Mouse (Mus musculus): ENCODE measurements at regions not wholly inside any gene's neighbourhood (a gene's known extent, or its start where the extent isn't known, plus 50 kb on each side); places are given as distances from the start of the nearest gene placed in this dataset.
"Not testable (repeated sequence)": the region's sequence is repeated elsewhere in the genome, so short reads cannot be mapped to it uniquely, and the experiment has no call there.

DNA sequence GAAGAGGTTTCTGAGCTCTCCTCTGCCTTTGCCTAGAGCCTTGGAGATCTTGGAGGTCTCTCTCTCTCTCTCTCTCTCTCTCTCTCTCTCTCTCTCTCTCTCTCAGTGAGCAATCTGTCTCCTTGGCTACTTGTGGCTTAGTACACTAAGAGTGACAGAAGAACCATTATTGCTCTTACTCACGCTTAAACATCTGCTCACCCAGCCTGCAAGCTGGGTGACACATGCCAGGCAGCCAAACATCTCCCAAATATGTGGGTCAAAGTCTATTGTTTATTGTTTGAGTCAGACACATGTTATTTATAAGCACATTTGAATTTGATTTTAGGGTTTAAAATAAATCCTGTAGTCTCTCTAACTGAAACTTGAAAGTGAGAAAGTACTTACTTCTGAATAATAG is 72.7 kb downstream of the Ccdc71l start:
- DNase-seq (ENCODE audit: low spot score) (no peak), ATAC-seq (ENCODE audit: low FRiP score) (no peak)
- TF ChIP-seq CTCF (IDR thresholded peaks at IDR 0.05), result no peak
- Histone ChIP-seq H3K9me3 (ENCODE audit: low read length) (no peaks in the 10 kb centered on the region), H3K4me1 (ENCODE audit: insufficient read depth, low read length) (no peaks in the 10 kb centered on the region), H3K36me3 (ENCODE audit: insufficient read depth, low read length) (no peaks in the 10 kb centered on the region), H3K4me3 (ENCODE audit: low read depth, low read length) (no peak overlapping the region), H3K27ac (ENCODE audit: low read depth, low read length) (no peak overlapping the region), H3K9ac (replicated peaks; ENCODE audit: low read length, poor library complexity, severe bottlenecking) (no peak overlapping the region), H3K4me2 (ENCODE audit: low read depth, low read length, poor library complexity, severe bottlenecking) (no peak overlapping the region), H3K27me3 (ENCODE audit: insufficient read depth, low read length) (no peaks in the 10 kb centered on the region)
- 58% methylated on average over 1 of the region's 1 CpGs for WGBS

- no peaks in the 10 kb centered on the region for H3K9me3 ChIP-seq (ENCODE audit: low read length)
- H3K9ac ChIP-seq (replicated peaks; ENCODE audit: low read length, poor library complexity, severe bottlenecking), result no peak overlapping the region
- no peak overlapping the region for H3K4me2 ChIP-seq (ENCODE audit: low read depth, low read length, poor library complexity, severe bottlenecking)
- H3K27me3 ChIP-seq (ENCODE audit: insufficient read depth, low read length), result no peaks in the 10 kb centered on the region
- H3K4me1 ChIP-seq (ENCODE audit: insufficient read depth, low read length), result no peaks in the 10 kb centered on the region
- H3K27ac ChIP-seq (ENCODE audit: low read depth, low read length), result no peak overlapping the region
- H3K36me3 ChIP-seq (ENCODE audit: insufficient read depth, low read length), result no peaks in the 10 kb centered on the region
- DNase-seq (ENCODE audit: low spot score) (peak; percentile 60), ATAC-seq (ENCODE audit: low FRiP score) (no peak)
- TF ChIP-seq CTCF (IDR thresholded peaks at IDR 0.05), result no peak
- H3K4me3 ChIP-seq (ENCODE audit: low read depth, low read length), result no peak overlapping the region
Observed at GRCm38 (mm10) chr12:32454794-32455193, 76.3 kb downstream of the Ccdc71l start.

- not testable (repeated sequence) for H3K4me3 ChIP-seq (ENCODE audit: low read depth, low read length); H3K4me2 ChIP-seq (ENCODE audit: low read depth, low read length, poor library complexity, severe bottlenecking); H3K27ac ChIP-seq (ENCODE audit: low read depth, low read length); H3K36me3 ChIP-seq (ENCODE audit: insufficient read depth, low read length); H3K4me1 ChIP-seq (ENCODE audit: insufficient read depth, low read length); H3K27me3 ChIP-seq (ENCODE audit: insufficient read depth, low read length); H3K9ac ChIP-seq (replicated peaks; ENCODE audit: low read length, poor library complexity, severe bottlenecking); ATAC-seq (ENCODE audit: low FRiP score); H3K9me3 ChIP-seq (ENCODE audit: low read length); DNase-seq (ENCODE audit: low spot score)
- WGBS, result 87% methylated on average over 3 of the region's 3 CpGs
Observed at GRCm38 (mm10) chr12:32455231-32455630, 76.7 kb downstream of the Ccdc71l start.

DNA sequence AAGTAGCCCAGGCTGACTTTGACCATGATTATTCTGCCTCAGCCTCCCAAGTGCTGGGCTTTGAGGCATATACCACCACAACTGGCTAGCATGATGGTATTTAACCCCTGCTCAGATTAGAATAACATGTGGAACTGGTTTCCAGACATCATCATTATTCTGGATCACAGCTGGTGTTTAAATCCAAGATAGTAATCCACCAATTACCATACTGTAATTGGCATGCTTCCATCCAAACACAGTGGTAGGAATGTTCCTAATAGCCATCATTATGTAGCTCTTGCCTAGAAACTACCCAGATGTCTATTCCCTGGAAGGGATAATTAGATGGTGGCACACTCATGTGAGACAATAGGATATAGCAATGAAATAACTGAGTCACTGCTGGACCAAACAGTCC is 77.4 kb downstream of the Ccdc71l start:
- Histone ChIP-seq H3K4me2 (ENCODE audit: low read depth, low read length, poor library complexity, severe bottlenecking) (no peak overlapping the region), H3K27me3 (ENCODE audit: insufficient read depth, low read length) (no peaks in the 10 kb centered on the region), H3K27ac (ENCODE audit: low read depth, low read length) (no peak overlapping the region), H3K4me1 (ENCODE audit: insufficient read depth, low read length) (no peaks in the 10 kb centered on the region), H3K36me3 (ENCODE audit: insufficient read depth, low read length) (no peaks in the 10 kb centered on the region), H3K4me3 (ENCODE audit: low read depth, low read length) (no peak overlapping the region), H3K9ac (replicated peaks; ENCODE audit: low read length, poor library complexity, severe bottlenecking) (no peak overlapping the region), H3K9me3 (ENCODE audit: low read length) (no peaks in the 10 kb centered on the region)
- ATAC-seq (ENCODE audit: low FRiP score) (no peak), DNase-seq (ENCODE audit: low spot score) (no peak)
- TF ChIP-seq CTCF (IDR thresholded peaks at IDR 0.05), result no peak

- no peak overlapping the region for H3K27ac ChIP-seq (ENCODE audit: low read depth, low read length)
- no peaks in the 10 kb centered on the region for H3K9me3 ChIP-seq (ENCODE audit: low read length)
- 67% methylated on average over 4 of the region's 4 CpGs for WGBS
- no peaks in the 10 kb centered on the region for H3K27me3 ChIP-seq (ENCODE audit: insufficient read depth, low read length)
- ATAC-seq (ENCODE audit: low FRiP score) (no peak), DNase-seq (ENCODE audit: low spot score) (no peak)
- H3K4me1 ChIP-seq (ENCODE audit: insufficient read depth, low read length), result no peaks in the 10 kb centered on the region
- no peak overlapping the region for H3K9ac ChIP-seq (replicated peaks; ENCODE audit: low read length, poor library complexity, severe bottlenecking)
- no peak overlapping the region for H3K4me2 ChIP-seq (ENCODE audit: low read depth, low read length, poor library complexity, severe bottlenecking)
- TF ChIP-seq CTCF (IDR thresholded peaks at IDR 0.05), result no peak
- H3K4me3 ChIP-seq (ENCODE audit: low read depth, low read length), result no peak overlapping the region
- H3K36me3 ChIP-seq (ENCODE audit: insufficient read depth, low read length), result no peaks in the 10 kb centered on the region
Observed at GRCm38 (mm10) chr12:32456796-32457195, 78.3 kb downstream of the Ccdc71l start.

DNA sequence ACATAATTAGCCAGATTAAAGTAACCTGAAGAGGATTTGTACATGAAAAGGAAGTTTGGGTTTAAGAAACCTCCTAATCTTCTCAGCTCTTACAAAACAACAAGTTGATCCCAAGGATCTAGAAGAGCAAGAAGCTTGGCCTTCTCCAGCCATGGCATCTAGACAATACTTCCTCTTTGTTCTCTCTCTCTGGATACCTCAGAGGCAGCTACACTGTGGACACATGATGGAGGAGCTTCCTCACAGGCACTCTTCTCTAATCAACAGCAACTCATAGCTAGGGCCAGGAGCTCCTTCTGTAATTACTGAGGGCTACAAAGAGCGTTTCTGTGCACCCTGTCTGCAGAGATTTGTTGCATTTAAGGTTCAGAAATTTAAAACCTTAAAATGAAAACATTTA is 79.9 kb downstream of the Ccdc71l start:
- 83% methylated on average over 1 of the region's 1 CpGs for WGBS
- ATAC-seq (ENCODE audit: low FRiP score), result no peak
- no peak overlapping the region for H3K4me2 ChIP-seq (ENCODE audit: low read depth, low read length, poor library complexity, severe bottlenecking)
- no peaks in the 10 kb centered on the region for H3K4me1 ChIP-seq (ENCODE audit: insufficient read depth, low read length)
- H3K4me3 ChIP-seq (ENCODE audit: low read depth, low read length), result no peak overlapping the region
- no peak overlapping the region for H3K9ac ChIP-seq (replicated peaks; ENCODE audit: low read length, poor library complexity, severe bottlenecking)
- H3K9me3 ChIP-seq (ENCODE audit: low read length), result no peaks in the 10 kb centered on the region
- H3K36me3 ChIP-seq (ENCODE audit: insufficient read depth, low read length), result no peaks in the 10 kb centered on the region
- no peak for DNase-seq (ENCODE audit: low spot score)
- no peak for TF ChIP-seq CTCF (IDR thresholded peaks at IDR 0.05)
- H3K27ac ChIP-seq (ENCODE audit: low read depth, low read length), result no peak overlapping the region
- no peaks in the 10 kb centered on the region for H3K27me3 ChIP-seq (ENCODE audit: insufficient read depth, low read length)

Measured in midbrain, postnatal 0 days (tissue).